Mouse (Mus musculus) retina, postnatal 1 day (tissue): ENCODE measurements around the gene Olfr492.

ENCODE experiments used
- DNase-seq: peaks from one replicate; pipeline ENCODE4 v3.0.0-alpha.2; 2012

Olfr492 gene

GRCm38 (mm10) chr7:108323574-108323973 is at the start of gene Olfr492:
Gene Olfr492 (minus strand): TSS chr7:108323674.
- DNase-seq, result no peak

GRCm38 (mm10) chr7:108365035-108365434 is 41.6 kb upstream of the Olfr492 start, which contains the start of gene Olfr494:
Gene Olfr494 (plus strand): TSS chr7:108365335.
- DNase-seq, result no peak

DNA sequence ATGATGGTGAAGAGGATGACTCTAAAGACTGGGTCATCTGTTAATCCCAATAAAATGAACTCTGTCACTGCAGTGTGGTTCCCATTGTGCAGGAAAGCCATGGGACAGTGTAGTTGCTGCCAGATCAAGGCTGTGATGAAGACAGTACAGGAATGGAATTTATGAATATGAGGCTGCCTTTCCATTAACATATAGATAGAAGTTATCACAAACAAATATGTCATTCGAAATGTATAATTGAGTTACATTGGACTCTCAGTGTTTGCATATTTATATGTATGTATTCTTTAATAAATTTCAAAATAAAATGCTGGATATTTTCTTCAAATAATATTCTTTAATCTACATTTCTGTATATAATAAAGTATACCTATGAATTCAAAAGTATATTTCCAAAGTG is 23.4 kb upstream of the Olfr492 start, which contains the start of gene Olfr493:
Olfr493 (minus strand) TSS at position 101 of the 400 bp plus-strand sequence.
- no peak for DNase-seq

DNA sequence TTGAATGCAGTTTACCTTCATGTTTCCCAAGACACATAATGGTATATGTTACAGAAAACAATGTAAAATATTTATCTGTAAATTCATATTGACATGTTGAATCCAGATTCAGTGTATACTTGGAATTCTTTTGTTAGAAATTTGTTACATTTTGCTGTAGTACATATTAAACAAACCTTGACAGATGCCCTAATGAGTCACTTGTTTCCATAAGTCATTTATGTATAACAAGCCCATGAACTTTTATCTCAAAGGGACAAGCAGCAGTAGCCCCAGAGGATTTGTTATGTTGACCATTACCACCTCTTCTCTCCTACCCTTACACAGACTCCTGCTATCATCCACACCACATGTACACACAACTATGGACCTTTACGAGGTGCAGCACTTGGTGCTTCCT is 10.3 kb downstream of the Olfr492 start, which contains the start of gene Olfr491:
Olfr491 (plus strand) TSS at position 301 of the 400 bp plus-strand sequence.
- DNase-seq, result no peak

DNA sequence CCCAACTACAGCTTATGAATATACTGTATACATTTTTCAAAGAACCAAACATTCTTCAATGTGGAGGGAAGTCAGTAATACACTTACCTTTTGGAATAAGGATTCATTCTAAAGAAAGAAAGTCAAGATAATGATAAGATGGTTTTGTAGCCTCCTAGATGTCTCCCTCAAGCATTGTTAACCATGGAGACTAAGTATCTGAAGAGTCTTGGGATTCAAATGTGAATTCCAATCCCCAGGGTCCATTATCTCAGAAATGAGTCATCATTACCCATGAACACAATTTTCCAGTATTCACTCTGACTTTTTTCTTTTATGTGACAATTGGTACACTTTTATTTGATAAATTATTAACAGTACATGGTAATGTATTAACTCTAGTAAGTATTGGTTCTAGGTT is 34.6 kb downstream of the Olfr492 start, which contains the start of gene Olfr490:
Olfr490 (minus strand) TSS at position 101 of the 400 bp plus-strand sequence.
- no peak for DNase-seq
